Mouse (Mus musculus): Measurements from ENCODE around the gene Patl1. TPM values are rescaled to one million over a fixed set of nuclear protein-coding genes. Genes with fewer than 3 reads are reported as not detected.
"Not testable (repeated sequence)": the region's sequence is repeated elsewhere in the genome, so short reads cannot be mapped to it uniquely, and the experiment has no call there.

Patl1 gene
- polyA plus RNA-seq, 1 experiment from 2014 or later, result 17.7 TPM

DNA sequence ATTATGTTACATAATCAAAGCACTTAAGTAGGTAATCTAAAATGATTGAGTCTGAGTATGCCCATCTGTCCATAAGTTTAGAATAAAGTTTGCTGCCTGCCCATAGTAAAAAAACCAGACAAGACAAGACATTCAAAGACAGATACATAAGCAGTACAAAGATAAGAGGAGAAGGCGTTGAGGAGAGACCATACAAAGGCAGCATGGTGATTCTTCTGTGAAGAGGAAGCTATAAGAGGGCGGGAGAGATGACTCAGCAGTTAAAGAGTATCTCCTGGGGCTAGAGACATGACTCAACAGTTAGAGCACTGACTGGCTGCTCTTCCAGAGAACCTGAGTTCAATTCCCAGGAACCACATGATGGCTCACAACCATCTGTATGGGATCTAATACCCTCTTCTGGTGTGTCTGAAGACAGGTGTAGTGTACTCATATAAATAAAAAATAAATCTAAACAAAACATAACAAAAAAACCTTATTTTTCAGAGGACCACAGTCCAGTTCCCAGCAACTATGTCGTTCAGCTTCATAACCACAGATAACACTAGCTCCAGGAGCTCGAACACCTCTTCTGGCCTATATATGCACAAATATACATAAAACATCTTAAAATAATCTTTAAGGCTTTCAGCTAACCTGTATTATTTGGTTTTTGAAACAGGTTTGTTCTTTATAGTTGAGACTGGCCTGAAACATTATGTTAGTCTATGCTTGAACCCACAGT is 16.0 kb downstream of the Patl1 start:
- Histone ChIP-seq H3K4me1 (no peaks in the 10 kb centered on the region), H3K27me3 (no peaks in the 10 kb centered on the region), H3K4me3 (replicated peaks) (no peak overlapping the region), H3K27ac (replicated peaks) (no peak overlapping the region), H3K4me2 (replicated peaks) (no peak overlapping the region), H3K36me3 (peaks cover 61% of the 10 kb centered on the region), H3K9ac (no peak overlapping the region), H3K9me3 (replicated peaks) (no peaks in the 10 kb centered on the region)
- 93% methylated on average over 4 of the region's 4 CpGs for WGBS
- ATAC-seq (ENCODE audit: insufficient number of reproducible peaks, low FRiP score, low TSS enrichment, low read depth), result no peak

DNA sequence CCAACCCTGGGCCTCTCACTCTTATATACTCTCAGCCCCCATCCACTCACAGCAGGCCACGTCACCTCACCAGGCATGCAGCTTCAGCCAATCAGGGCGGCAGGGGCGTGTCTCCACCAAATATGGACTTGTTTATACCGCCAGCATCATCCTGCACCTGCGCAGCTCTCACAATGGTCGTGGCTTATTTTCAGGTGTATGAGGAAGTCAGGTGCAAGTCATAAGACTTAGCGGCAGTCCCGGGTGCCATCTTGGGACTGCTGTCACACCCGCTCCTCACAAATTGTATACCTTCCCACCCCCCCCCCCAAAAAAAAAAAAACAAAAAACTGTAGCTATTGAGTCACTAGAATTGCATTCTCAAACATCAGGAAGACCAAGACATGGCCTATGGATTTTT is 34.3 kb downstream of the Patl1 start:
- H3K9me3 ChIP-seq (replicated peaks); ATAC-seq (ENCODE audit: insufficient number of reproducible peaks, low FRiP score, low TSS enrichment, low read depth); H3K27ac ChIP-seq (replicated peaks); H3K4me3 ChIP-seq (replicated peaks); H3K9ac ChIP-seq; H3K4me2 ChIP-seq (replicated peaks); H3K4me1 ChIP-seq; H3K27me3 ChIP-seq: not testable (repeated sequence)
- H3K36me3 ChIP-seq, result peaks cover 35% of the 10 kb centered on the region
- WGBS, result 95% methylated on average over 9 of the region's 9 CpGs

DNA sequence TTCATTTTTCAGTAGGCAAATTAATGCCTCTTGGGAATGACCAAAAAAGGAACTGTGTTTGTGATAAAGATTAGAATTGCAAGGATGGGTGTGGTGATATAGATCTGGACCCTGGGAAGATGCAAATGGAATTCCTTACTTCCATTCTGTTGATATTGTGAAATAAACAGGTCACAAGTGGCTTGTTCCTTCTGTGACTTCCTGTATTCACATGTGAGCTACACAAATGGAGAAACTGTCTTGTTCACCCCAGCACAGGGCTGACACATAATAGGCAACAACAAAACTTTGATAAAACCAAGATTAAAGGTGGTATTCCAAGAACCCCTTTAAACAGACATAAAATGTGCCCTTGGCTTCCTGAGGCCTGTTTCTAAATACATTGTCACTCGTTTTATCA is 37.7 kb downstream of the Patl1 start:
- H3K4me3 ChIP-seq (replicated peaks), result no peak overlapping the region
- peaks cover 10% of the 10 kb centered on the region; the same call in 1 of the 2 replicates for H3K36me3 ChIP-seq
- H3K9ac ChIP-seq, result no peak overlapping the region
- WGBS, result 49% methylated on average over 1 of the region's 1 CpGs
- H3K4me2 ChIP-seq (replicated peaks), result no peak overlapping the region
- no peaks in the 10 kb centered on the region for H3K9me3 ChIP-seq (replicated peaks)
- H3K27me3 ChIP-seq, result no peaks in the 10 kb centered on the region
- no peak for ATAC-seq (ENCODE audit: insufficient number of reproducible peaks, low FRiP score, low TSS enrichment, low read depth)
- H3K27ac ChIP-seq (replicated peaks), result no peak overlapping the region
- no peaks in the 10 kb centered on the region for H3K4me1 ChIP-seq

DNA sequence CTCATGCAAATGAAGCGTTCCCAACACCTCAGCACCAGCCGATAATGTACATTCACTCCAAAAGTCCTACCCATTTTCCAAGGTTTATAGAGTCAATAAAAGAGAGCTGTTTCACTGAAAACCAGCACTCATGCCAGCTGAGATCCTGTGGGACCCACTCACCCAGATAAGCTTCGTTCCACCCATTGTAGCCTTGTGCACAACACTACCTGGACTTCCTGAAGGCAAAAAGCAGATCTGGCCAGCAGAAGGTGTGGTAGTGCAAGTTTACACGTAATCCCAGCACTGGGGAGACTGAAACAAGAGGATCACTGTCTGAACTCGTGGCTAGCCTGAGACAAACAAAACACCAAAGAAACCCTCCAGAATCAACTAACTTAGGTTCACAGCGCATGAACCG is 38.5 kb downstream of the Patl1 start:
- Histone ChIP-seq H3K27me3 (no peaks in the 10 kb centered on the region), H3K36me3 (peaks cover 2% of the 10 kb centered on the region; the same call in 1 of the 2 replicates), H3K4me2 (replicated peaks) (no peak overlapping the region), H3K9me3 (replicated peaks) (no peaks in the 10 kb centered on the region), H3K9ac (no peak overlapping the region), H3K4me1 (no peaks in the 10 kb centered on the region), H3K27ac (replicated peaks) (no peak overlapping the region), H3K4me3 (replicated peaks) (no peak overlapping the region)
- ATAC-seq (ENCODE audit: insufficient number of reproducible peaks, low FRiP score, low TSS enrichment, low read depth), result no peak
- 70% methylated on average over 7 of the region's 7 CpGs for WGBS

DNA sequence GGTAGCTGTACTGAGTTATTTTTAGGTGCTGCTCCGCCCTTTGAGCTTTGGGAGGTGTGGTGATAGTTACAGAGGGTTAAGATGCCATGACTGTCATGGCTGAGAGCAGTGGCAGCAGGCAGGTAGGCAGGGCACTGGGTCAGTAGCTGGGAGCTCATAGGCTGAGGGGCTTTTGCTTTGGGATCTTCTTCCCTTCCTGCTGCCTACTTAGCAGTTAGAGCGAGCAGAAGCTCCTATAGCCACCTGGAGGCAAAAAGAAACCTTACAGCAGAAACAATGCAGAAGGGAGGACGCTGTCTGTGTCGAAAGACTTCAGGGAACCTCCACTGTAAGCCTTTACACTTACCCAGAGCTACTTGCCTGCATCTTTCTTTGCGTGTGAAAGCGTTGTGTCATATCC is 42.0 kb downstream of the Patl1 start:
- ATAC-seq (ENCODE audit: insufficient number of reproducible peaks, low FRiP score, low TSS enrichment, low read depth), result no peak
- no peak overlapping the region for H3K9ac ChIP-seq
- H3K27ac ChIP-seq (replicated peaks), result no peak overlapping the region
- H3K4me3 ChIP-seq (replicated peaks), result no peak overlapping the region
- 41% methylated on average over 6 of the region's 6 CpGs for WGBS
- no peak overlapping the region for H3K4me2 ChIP-seq (replicated peaks)
- H3K36me3 ChIP-seq, result no peaks in the 10 kb centered on the region
- no peaks in the 10 kb centered on the region for H3K27me3 ChIP-seq
- H3K4me1 ChIP-seq, result no peaks in the 10 kb centered on the region
- H3K9me3 ChIP-seq (replicated peaks), result no peaks in the 10 kb centered on the region

DNA sequence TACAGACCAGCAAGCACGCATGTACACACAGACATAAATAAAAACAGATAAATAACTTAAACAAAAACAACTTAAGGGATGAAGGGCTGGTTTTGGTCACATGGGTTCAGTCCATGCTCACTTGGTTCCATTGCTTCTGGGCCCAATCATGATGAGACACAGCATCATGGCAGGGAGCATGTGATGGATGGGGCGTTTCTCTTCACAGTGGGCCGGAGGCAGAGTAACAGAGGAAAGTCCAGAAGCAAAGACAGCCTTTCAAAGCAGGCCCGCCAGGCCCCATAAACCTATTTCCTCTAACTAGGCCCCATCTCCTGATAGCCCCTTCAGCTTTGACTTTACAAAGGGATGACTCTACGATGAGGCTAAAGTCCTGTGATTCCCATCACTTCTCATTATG is 44.4 kb downstream of the Patl1 start:
- no peaks in the 10 kb centered on the region for H3K4me1 ChIP-seq
- ATAC-seq (ENCODE audit: insufficient number of reproducible peaks, low FRiP score, low TSS enrichment, low read depth), result no peak
- no peak overlapping the region for H3K4me2 ChIP-seq (replicated peaks)
- no peaks in the 10 kb centered on the region for H3K9me3 ChIP-seq (replicated peaks)
- H3K27me3 ChIP-seq, result no peaks in the 10 kb centered on the region
- H3K4me3 ChIP-seq (replicated peaks), result no peak overlapping the region
- H3K36me3 ChIP-seq, result no peaks in the 10 kb centered on the region
- H3K27ac ChIP-seq (replicated peaks), result no peak overlapping the region
- WGBS, result 73% methylated on average over 5 of the region's 5 CpGs
- H3K9ac ChIP-seq, result no peak overlapping the region

DNA sequence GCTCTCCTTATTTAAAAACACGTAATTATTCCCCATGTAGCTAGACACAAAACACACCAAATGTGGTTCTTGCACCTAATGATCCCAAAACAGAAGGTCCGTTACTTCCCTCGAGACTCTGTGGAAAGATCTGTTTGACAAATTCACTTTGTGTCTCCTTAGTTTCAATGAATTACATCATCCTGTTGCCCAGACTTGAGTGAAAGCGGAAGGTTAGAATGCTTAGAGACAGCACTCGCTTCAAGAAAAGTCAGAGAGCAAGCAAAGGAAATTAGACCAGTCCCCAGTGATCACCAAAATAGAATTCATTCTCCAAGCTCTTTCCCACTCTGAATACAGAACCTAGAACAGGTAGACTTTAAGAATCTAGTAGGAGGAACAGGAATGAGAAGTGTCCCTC is 45.2 kb downstream of the Patl1 start:
- Histone ChIP-seq H3K4me3 (replicated peaks) (no peak overlapping the region), H3K36me3 (no peaks in the 10 kb centered on the region), H3K9me3 (replicated peaks) (no peaks in the 10 kb centered on the region), H3K4me1 (no peaks in the 10 kb centered on the region), H3K27ac (replicated peaks) (no peak overlapping the region), H3K9ac (no peak overlapping the region), H3K4me2 (replicated peaks) (no peak overlapping the region), H3K27me3 (no peaks in the 10 kb centered on the region)
- no peak for ATAC-seq (ENCODE audit: insufficient number of reproducible peaks, low FRiP score, low TSS enrichment, low read depth)
- 85% methylated on average over 5 of the region's 5 CpGs for WGBS

DNA sequence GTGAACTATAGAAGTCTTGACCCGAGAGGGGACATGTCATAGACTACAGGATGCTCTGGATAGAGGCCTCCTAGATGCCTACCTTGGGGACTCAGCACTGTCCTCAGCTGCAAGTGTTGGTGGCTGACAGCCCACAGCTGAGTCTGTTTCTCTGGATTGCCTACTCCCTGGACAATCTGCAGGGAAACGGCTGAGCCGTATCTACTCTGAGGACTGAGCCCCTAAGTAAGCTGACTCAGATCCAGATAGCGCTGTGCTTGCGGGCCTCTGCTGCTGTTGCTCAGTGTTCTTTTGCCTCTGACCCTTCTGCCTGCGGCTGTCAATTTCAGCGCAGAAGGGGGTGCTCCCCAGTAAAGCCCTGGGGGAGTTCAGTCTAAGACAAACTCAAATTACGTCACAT is 45.6 kb downstream of the Patl1 start:
- H3K9me3 ChIP-seq (replicated peaks), result no peaks in the 10 kb centered on the region
- H3K27me3 ChIP-seq, result no peaks in the 10 kb centered on the region
- no peak overlapping the region for H3K27ac ChIP-seq (replicated peaks)
- no peaks in the 10 kb centered on the region for H3K36me3 ChIP-seq
- H3K4me2 ChIP-seq (replicated peaks), result no peak overlapping the region
- no peak for ATAC-seq (ENCODE audit: insufficient number of reproducible peaks, low FRiP score, low TSS enrichment, low read depth)
- no peaks in the 10 kb centered on the region for H3K4me1 ChIP-seq
- 71% methylated on average over 8 of the region's 8 CpGs for WGBS
- H3K9ac ChIP-seq, result no peak overlapping the region
- H3K4me3 ChIP-seq (replicated peaks), result no peak overlapping the region

DNA sequence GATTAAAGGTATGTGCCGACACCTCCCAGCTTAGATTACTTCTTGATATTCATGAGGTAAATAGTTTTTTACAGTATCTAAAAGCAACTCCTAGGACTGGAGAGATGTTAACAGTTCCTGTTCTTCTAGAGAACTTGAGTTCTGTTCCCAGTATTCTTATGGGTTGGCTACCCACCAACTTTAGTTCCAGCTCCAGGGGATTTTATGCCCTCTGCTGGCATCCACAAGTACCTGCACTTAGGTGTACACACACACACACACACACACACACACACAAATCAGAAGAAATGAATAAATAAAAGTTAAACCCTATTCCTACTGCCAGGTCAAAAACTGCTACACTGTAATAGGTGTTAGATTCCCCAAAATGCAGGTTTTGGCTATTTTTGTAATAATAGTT is 52.1 kb downstream of the Patl1 start:
- no peaks in the 10 kb centered on the region for H3K27me3 ChIP-seq
- H3K4me3 ChIP-seq (replicated peaks), result peak overlapping the region; percentile 81; the same call in 1 of the 2 replicates
- peaks cover 19% of the 10 kb centered on the region for H3K4me1 ChIP-seq
- ATAC-seq (ENCODE audit: insufficient number of reproducible peaks, low FRiP score, low TSS enrichment, low read depth), result no peak
- no peak overlapping the region for H3K9ac ChIP-seq
- H3K4me2 ChIP-seq (replicated peaks), result peak overlapping the region; percentile 53; the same call in 1 of the 2 replicates
- WGBS, result 80% methylated on average over 1 of the region's 1 CpGs
- H3K36me3 ChIP-seq, result no peaks in the 10 kb centered on the region
- peak overlapping the region; percentile 78; the same call in 1 of the 2 replicates for H3K27ac ChIP-seq (replicated peaks)
- H3K9me3 ChIP-seq (replicated peaks), result no peaks in the 10 kb centered on the region

DNA sequence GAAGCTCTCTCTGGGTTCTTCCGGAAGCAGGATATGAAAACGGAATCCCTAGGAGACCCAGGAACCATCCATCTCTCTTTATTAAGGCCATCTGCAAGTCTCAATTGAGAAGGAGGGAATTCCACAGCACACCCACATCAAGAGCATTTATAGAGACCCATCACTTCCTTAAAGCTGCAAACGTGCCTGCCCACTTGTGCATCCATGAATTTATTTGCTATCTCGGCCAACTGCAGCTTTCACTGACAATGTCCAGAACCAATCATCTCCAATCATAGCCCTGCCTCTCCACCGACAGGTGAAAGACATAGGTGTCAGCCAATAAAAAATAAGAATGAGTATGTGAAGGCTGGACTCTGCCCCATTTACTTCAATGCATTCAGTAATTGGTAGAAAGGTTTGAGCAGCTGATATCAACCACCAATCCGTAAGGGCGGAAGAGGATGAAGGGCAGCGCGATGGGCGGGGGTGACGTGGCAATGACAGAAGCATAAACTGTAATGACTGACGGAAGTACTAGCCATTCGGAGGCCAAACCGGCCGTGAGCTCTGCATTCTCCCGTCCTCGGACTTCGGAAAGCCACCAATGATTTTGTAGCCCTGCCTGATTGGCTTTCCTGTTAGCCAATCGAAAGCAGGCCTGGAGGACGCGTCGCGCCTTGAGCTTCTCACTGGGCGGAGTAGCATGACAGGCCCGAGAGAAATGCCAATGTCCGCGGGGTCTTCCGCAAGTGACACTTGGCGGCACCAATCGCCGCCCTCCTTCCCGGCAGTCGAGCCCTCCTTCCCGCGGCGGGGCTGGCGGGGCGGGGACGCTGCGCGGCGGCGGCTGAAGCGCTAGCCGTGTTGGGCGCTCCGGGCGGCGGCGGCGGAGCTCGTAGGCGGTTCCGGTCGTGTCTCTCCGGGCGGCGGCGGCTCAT is 53.1 kb downstream of the Patl1 start, which contains the start of gene Osbp:
Gene Osbp, plus strand, starts transcription at position 919 of the 920 bp plus-strand sequence.
- H3K4me1 ChIP-seq, result peaks cover 22% of the 10 kb centered on the region
- 0% methylated on average over 59 of the region's 59 CpGs for WGBS
- peak; percentile 97 for ATAC-seq (ENCODE audit: insufficient number of reproducible peaks, low FRiP score, low TSS enrichment, low read depth)
- H3K4me2 ChIP-seq (replicated peaks), result peak within 1 kb of the TSS; percentile 84
- H3K9me3 ChIP-seq (replicated peaks), result no peaks in the 10 kb centered on the region
- H3K4me3 ChIP-seq (replicated peaks), result peak within 1 kb of the TSS; percentile 81
- H3K9ac ChIP-seq, result peak within 1 kb of the TSS; percentile 73
- no peaks in the 10 kb centered on the region for H3K27me3 ChIP-seq
- no peaks in the 10 kb centered on the region for H3K36me3 ChIP-seq
- H3K27ac ChIP-seq (replicated peaks), result peak within 1 kb of the TSS; percentile 81

DNA sequence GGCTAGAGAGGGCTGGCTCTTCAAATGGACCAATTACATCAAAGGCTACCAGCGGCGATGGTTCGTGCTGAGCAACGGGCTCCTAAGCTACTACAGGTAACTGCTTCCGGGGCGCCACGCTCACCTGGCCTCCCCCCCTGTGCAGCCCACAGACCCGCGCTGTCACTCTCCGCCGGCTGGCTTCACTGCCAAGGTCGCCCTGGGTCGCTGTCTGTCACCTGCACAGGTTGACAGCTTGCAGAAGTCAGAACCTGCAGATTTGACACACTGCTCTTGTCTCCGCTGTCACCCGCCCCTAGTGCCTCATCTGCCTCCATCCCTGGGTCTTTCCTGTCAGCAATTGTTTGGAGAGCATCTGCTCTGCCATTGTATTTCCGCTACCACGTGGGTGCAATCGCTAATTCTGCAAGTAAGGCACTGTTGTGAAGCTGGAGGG is 54.0 kb downstream of the Patl1 start:
- H3K4me3 ChIP-seq (replicated peaks), result peak overlapping the region; percentile 81
- ATAC-seq (ENCODE audit: insufficient number of reproducible peaks, low FRiP score, low TSS enrichment, low read depth), result no peak
- peak overlapping the region; percentile 81 for H3K27ac ChIP-seq (replicated peaks)
- peak overlapping the region; percentile 73 for H3K9ac ChIP-seq
- peak overlapping the region; percentile 84 for H3K4me2 ChIP-seq (replicated peaks)
- no peaks in the 10 kb centered on the region for H3K27me3 ChIP-seq
- H3K9me3 ChIP-seq (replicated peaks), result no peaks in the 10 kb centered on the region
- WGBS, result under 1% methylated on average over 18 of the region's 18 CpGs
- H3K36me3 ChIP-seq, result peaks cover 7% of the 10 kb centered on the region; the same call in 1 of the 2 replicates
- peaks cover 22% of the 10 kb centered on the region for H3K4me1 ChIP-seq
